Mouse (Mus musculus) liver, adult 2 months (tissue): ENCODE results near the gene Gpr65.

Experiments
- CTCF ChIP-seq: fragments of 200-500 bp; IDR thresholded peaks from 2 replicates; pipeline ENCODE4 v1.5.1; 2011; ENCODE audit warnings: low read depth, low read length, control low read depth
- POLR2A ChIP-seq: fragments of 200-500 bp; IDR thresholded peaks from 2 replicates; pipeline ENCODE4 v1.6.1; 2011; ENCODE audit warnings: low read length, control low read depth; ENCODE audit not compliant: insufficient read depth; ENCODE audit errors: extremely low read depth

DNA sequence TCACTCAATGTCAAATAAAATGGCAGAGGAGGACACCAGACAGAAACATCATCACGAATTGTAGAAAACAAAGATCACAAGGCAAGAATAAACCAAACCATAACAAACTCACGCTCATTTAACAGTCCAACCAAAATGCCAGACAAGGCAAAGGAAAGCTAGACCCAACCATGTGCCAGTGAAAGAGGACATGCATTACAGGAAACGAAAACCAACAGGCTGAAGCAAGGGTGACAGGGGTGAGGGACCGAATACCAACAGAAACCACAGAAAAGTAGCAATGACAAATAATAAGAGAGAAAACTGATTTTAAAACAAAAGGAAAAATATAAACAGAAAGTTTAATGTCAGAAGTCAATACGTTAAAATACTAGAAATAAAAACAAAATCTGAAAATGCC, 45.1 kb upstream of the Gpr65 start:
- TF ChIP-seq POLR2A (no peak), CTCF (no peak)
